Comparison of ENCODE assay signal across 20 mouse cellular contexts in the genomic region with DNA sequence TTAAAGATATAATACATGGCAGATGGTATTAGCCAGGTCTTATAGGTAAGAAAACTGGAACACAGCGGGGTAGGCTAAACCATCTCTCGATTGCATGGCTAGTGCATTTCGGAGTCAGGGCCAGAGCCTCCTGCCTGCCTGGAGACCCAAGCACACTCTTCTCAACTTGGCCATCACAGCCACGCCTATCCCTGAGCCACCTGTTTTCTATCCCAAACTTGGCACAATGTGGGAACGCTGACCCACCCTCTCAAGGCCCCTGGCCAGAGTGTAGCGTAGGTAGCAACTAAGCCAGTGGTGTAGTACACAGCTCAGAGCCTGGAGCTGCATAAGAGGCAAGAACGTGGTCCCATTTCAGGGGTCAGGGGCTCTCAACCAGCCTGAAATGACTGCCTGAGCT. TPM values are rescaled to one million over a fixed set of nuclear protein-coding genes. Genes with fewer than 3 reads are reported as not detected.
DNase-seq lines count a peak whose midpoint lies in the region; ATAC-seq lines count a peak whose summit lies in the region.
"Had no signal": no experiment of that assay in that cellular context is flagged by ENCODE, and none has a peak within 500 bp of the region (broad histone marks: within the 10 kb centered on the region; RNA-seq: fewer than 3 reads in every experiment).

No protein-coding gene starts in this region.

- ATAC-seq in forebrain, embryonic 11.5 days (replicated peaks; ENCODE audit: low FRiP score), result no peak
- no peak for ATAC-seq in midbrain, embryonic 11.5 days (ENCODE audit: low FRiP score)
- ATAC-seq in midbrain, embryonic 15.5 days (replicated peaks), result no peak
- ATAC-seq: activated CD4-positive, CD25-positive, alpha-beta regulatory T cell, adult 4 months; CD4-positive, CD25-positive, alpha-beta regulatory T cell, adult 4 months; Patski had no signal

- H3K9me3 ChIP-seq in forebrain, embryonic 11.5 days (ENCODE audit: control insufficient read depth, low read length), result no peaks in the 10 kb centered on the region
- H3K9me3 ChIP-seq in forebrain, embryonic 10.5 days, result no peaks in the 10 kb centered on the region
- H3K9me3 ChIP-seq in midbrain, embryonic 11.5 days (ENCODE audit: control insufficient read depth, low read length), result no peaks in the 10 kb centered on the region
- no peaks in the 10 kb centered on the region for H3K9me3 ChIP-seq in midbrain, embryonic 15.5 days
- H3K9me3 ChIP-seq: G1E had no signal

- no peaks in the 10 kb centered on the region for H3K4me1 ChIP-seq in forebrain, embryonic 11.5 days (replicated peaks; ENCODE audit: control insufficient read depth, insufficient read depth, low read length)
- H3K4me1 ChIP-seq in forebrain, embryonic 10.5 days, result peaks cover 3% of the 10 kb centered on the region; the same call in 1 of the 2 replicates
- H3K4me1 ChIP-seq in midbrain, embryonic 11.5 days (ENCODE audit: control insufficient read depth, insufficient read depth, low read length), result no peaks in the 10 kb centered on the region
- no peaks in the 10 kb centered on the region for H3K4me1 ChIP-seq in midbrain, embryonic 15.5 days

- H3K4me3 ChIP-seq in forebrain, embryonic 11.5 days (ENCODE audit: low read depth, low read length), result no peak overlapping the region
- no peak overlapping the region for H3K4me3 ChIP-seq in forebrain, embryonic 10.5 days
- no peak overlapping the region for H3K4me3 ChIP-seq in midbrain, embryonic 11.5 days (ENCODE audit: low read depth, low read length)
- H3K4me3 ChIP-seq in midbrain, embryonic 15.5 days, result no peak overlapping the region

- no peak overlapping the region for H3K27ac ChIP-seq in forebrain, embryonic 11.5 days (ENCODE audit: low read depth, low read length)
- no peak overlapping the region for H3K27ac ChIP-seq in forebrain, embryonic 10.5 days
- H3K27ac ChIP-seq in midbrain, embryonic 11.5 days (ENCODE audit: low read depth, low read length), result no peak overlapping the region
- H3K27ac ChIP-seq in midbrain, embryonic 15.5 days, result no peak overlapping the region

- peak; percentile 15 for DNase-seq in forebrain, embryonic 11.5 days (ENCODE audit: low spot score)
- DNase-seq in forebrain, embryonic 10.5 days (ENCODE audit: extremely low spot score, low spot score), result no peak
- peak; percentile 91 for DNase-seq in heart, adult 11 months
- DNase-seq in heart, adult 18-20 months, result no peak
- DNase-seq in midbrain, embryonic 11.5 days (ENCODE audit: low spot score, missing footprints), result peak; percentile 17
- peak; percentile 32 for DNase-seq in testis, postnatal 10 days (ENCODE audit: low spot score)
- DNase-seq in testis, postnatal 14 days (ENCODE audit: low spot score), result no peak
- DNase-seq: adrenal gland, adult 2 months; adrenal gland, adult 8-10 months; adrenal gland, postnatal 10 days; adrenal gland, postnatal 14 days; adrenal gland, postnatal 25 days; adrenal gland, postnatal 36 days; B cell, adult 2 months; cerebellum, adult 11 months had no signal

- H3K27me3 ChIP-seq in forebrain, embryonic 11.5 days (ENCODE audit: control insufficient read depth, insufficient read depth, low read length), result no peaks in the 10 kb centered on the region
- H3K27me3 ChIP-seq in forebrain, embryonic 10.5 days (ENCODE audit: poor library complexity, severe bottlenecking), result no peaks in the 10 kb centered on the region
- no peaks in the 10 kb centered on the region for H3K27me3 ChIP-seq in midbrain, embryonic 11.5 days (ENCODE audit: control insufficient read depth, insufficient read depth, low read length)
- H3K27me3 ChIP-seq in midbrain, embryonic 15.5 days (replicated peaks), result no peaks in the 10 kb centered on the region
- H3K27me3 ChIP-seq: Patski had no signal

- 91% methylated on average over 7 of the region's 7 CpGs for WGBS in forebrain, embryonic 11.5 days
- 91% methylated on average over 7 of the region's 7 CpGs for WGBS in forebrain, embryonic 10.5 days
- 90% methylated on average over 7 of the region's 7 CpGs for WGBS in midbrain, embryonic 11.5 days
- whole genome bisulfite sequencing in midbrain, embryonic 15.5 days, result 93% methylated on average over 7 of the region's 7 CpGs

- H3K4me2 ChIP-seq in forebrain, embryonic 11.5 days (ENCODE audit: low read depth, low read length, severe bottlenecking), result no peak overlapping the region
- H3K4me2 ChIP-seq in midbrain, embryonic 11.5 days, result no peak overlapping the region
- H3K4me2 ChIP-seq in midbrain, embryonic 15.5 days, result no peak overlapping the region

- no peaks in the 10 kb centered on the region for H3K36me3 ChIP-seq in forebrain, embryonic 11.5 days (ENCODE audit: control insufficient read depth, insufficient read depth, low read length)
- no peaks in the 10 kb centered on the region for H3K36me3 ChIP-seq in forebrain, embryonic 10.5 days (replicated peaks)
- H3K36me3 ChIP-seq in midbrain, embryonic 11.5 days (ENCODE audit: control insufficient read depth, insufficient read depth, low read length), result no peaks in the 10 kb centered on the region
- H3K36me3 ChIP-seq in midbrain, embryonic 15.5 days (replicated peaks), result no peaks in the 10 kb centered on the region
- H3K36me3 ChIP-seq: G1E had no signal

- no peak overlapping the region for H3K9ac ChIP-seq in forebrain, embryonic 11.5 days (ENCODE audit: low read length)
- no peak overlapping the region for H3K9ac ChIP-seq in midbrain, embryonic 11.5 days (ENCODE audit: low read length)
- H3K9ac ChIP-seq in midbrain, embryonic 15.5 days, result no peak overlapping the region

RNA-seq across cellular contexts. Expression of a gene that starts 20.1 kb away (rescaled TPM):
- polyA plus RNA-seq in forebrain, embryonic 11.5 days (2014; fragmentation: Nextera tagmentation; extraction: Ambion mirVana), result 2.2 and 3.2 TPM in 2 replicates
- polyA plus RNA-seq in forebrain, embryonic 10.5 days (2016; fragmentation: Nextera tagmentation; extraction: Ambion mirVana), result 1.1 and 1.9 TPM in 2 replicates
- 1 to 10 TPM; 4.2 to 7.5 TPM for total RNA-seq in heart, adult 18-20 months (2021)
- 1.8 and 2.0 TPM in 2 replicates for polyA plus RNA-seq in midbrain, embryonic 11.5 days (2014; fragmentation: Nextera tagmentation; extraction: Ambion mirVana)
- polyA plus RNA-seq in midbrain, embryonic 15.5 days (2015; fragmentation: Nextera tagmentation; extraction: Ambion mirVana), result 8.7 and 12.5 TPM in 2 replicates
- polyA plus RNA-seq: G1E had no signal

RNA-seq across cellular contexts. Expression of a gene that starts 50.0 kb away (rescaled TPM):
- polyA plus RNA-seq in forebrain, embryonic 11.5 days (2014; fragmentation: Nextera tagmentation; extraction: Ambion mirVana), result 31.0 and 37.8 TPM in 2 replicates
- polyA plus RNA-seq in forebrain, embryonic 10.5 days (2016; fragmentation: Nextera tagmentation; extraction: Ambion mirVana), result 35.1 and 39.8 TPM in 2 replicates
- total RNA-seq in heart, adult 18-20 months (2021), result 10 to 100 TPM; 14.0 to 14.9 TPM
- polyA plus RNA-seq in midbrain, embryonic 11.5 days (2014; fragmentation: Nextera tagmentation; extraction: Ambion mirVana), result 31.8 and 38.4 TPM in 2 replicates
- polyA plus RNA-seq in midbrain, embryonic 15.5 days (2015; fragmentation: Nextera tagmentation; extraction: Ambion mirVana), result 34.7 and 38.2 TPM in 2 replicates

Comparison
In these comparisons a context has a peak if more than half of its experiments do, and no peak if none do; other contexts are left out.
1. DNase-seq: peak in forebrain, embryonic 11.5 days (single experiment), heart, adult 11 months (single experiment), midbrain, embryonic 11.5 days (single experiment) and testis, postnatal 10 days (single experiment); none in forebrain, embryonic 10.5 days (single experiment), heart, adult 18-20 months (0 of 2) and testis, postnatal 14 days (single experiment).